Mouse (Mus musculus) Patski (cell line): ENCODE measurements around the gene 6430548M08Rik. TPM values are rescaled to one million over a fixed set of nuclear protein-coding genes. Genes with fewer than 3 reads are reported as not detected.

Experiments used
- ATAC-seq: fragments of 100-300 bp; one replicate; pipeline ENCODE4 v1.8.0; 2021
- CTCF ChIA-PET: fragments of 350-600 bp; sonication (Branson Sonifier 250); formaldehyde crosslinking; loops from one replicate; lab custom pipeline; 2022; ENCODE audit warnings: inconsistent platforms; lab: Charles Lee
- POLR2A ChIA-PET: fragments of 350-600 bp; sonication (Branson Sonifier 250); formaldehyde crosslinking; loops from one replicate; lab custom pipeline; 2022; ENCODE audit warnings: antibody characterized with exemption, inconsistent platforms; lab: Charles Lee
- DNase-seq: peaks from one replicate; pipeline ENCODE4 v3.0.0-alpha.2; 2011; ENCODE audit warnings: low read depth, low spot score
- H3K27me3 ChIP-seq: fragments of 371-371 bp; one replicate; pipeline ENCODE4 v1.5.1; 2021
- CTCF ChIP-seq: fragments of 100-300 bp; IDR thresholded peaks from one replicate; pipeline ENCODE4 v1.5.1; 2021
- in situ Hi-C: fragments of 300-500 bp; cut with MboI; formaldehyde crosslinking; loops from 3 replicates; pipeline ENCODE4 v1.11.1; 2018; ENCODE audit warnings: low pct_unique_long_range_greater_than_20kb, mixed read lengths
- polyA plus RNA-seq: library from polyadenylated mRNA; unstranded; gene quantifications from one replicate; pipeline ENCODE4 v1.2.3, GENCODE M21; 2021

The 6430548M08Rik gene
- polyA plus RNA-seq, 1 experiment from 2014 or later, result 6.3 TPM

GRCm38 (mm10) chr8:120119429-120119828 lies 5.5 kb downstream of the 6430548M08Rik start:
- ChIA-PET POLR2A (no interaction called here), CTCF (no interaction called here)
- in situ Hi-C loops, result no loop called here

GRCm38 (mm10) chr8:120119931-120120330 lies 6.0 kb downstream of the 6430548M08Rik start:
- no peaks in the 10 kb centered on the region for H3K27me3 ChIP-seq
- ATAC-seq (no peak), DNase-seq (no peak)
- POLR2A ChIA-PET, result no interaction called here
- no peak for TF ChIP-seq CTCF
- CTCF ChIA-PET, result no interaction called here
- in situ Hi-C loops, result no loop called here

More at GRCm38 (mm10) chr8:120119429-120119828, 5.5 kb downstream of the 6430548M08Rik start:
- TF ChIP-seq CTCF, result no peak
- ATAC-seq, result no peak
- no peak for DNase-seq
- H3K27me3 ChIP-seq, result no peaks in the 10 kb centered on the region

DNA sequence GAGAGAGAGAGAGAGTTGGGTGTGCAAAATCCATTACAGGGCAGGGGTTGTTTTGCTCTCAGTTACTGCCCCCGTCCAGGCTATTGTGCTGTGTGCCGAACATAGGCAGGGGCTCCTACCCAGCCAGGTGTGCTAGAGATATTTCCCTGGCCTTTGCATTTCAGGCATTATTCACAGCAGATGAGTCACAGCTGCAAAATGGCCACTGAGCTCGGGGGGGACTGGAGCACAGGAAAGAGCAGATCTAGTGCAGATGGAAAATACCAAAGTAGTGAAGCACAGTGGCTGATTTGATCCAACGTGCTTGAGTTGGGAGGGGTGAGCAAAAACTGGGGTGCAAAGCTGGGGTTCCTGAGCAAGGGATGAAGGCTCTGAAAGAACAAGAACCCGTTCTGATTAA lies 7.0 kb downstream of the 6430548M08Rik start:
- CTCF ChIA-PET, result interaction anchor here (1.5 kb wide), 1 partner anchor 9 kb away, joined by 4 read pairs; no protein-coding TSS in a partner anchor
- DNase-seq, result no peak
- no peaks in the 10 kb centered on the region for H3K27me3 ChIP-seq
- TF ChIP-seq CTCF, result no peak
- ATAC-seq, result no peak
- POLR2A ChIA-PET, result no interaction called here
- in situ Hi-C loops, result no loop called here

DNA sequence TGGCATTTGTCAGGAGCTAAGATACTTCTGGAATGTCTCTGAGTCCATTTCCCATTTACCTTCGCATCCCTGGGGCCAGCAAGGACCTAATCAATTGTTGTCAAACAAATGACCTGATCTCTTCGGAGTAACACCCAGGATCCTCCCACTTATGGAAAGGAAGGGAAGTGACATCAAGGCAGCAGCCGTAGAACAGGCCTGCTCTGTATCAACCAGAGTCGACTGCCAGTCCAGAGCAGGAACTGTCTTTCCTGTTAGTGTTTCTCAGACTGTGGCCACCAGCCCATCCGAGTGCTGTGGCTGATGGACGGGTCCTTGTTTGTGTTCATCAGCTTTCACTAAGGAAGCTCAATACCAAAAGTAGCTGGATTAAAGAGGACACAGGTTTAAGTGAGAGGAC lies 10.3 kb downstream of the 6430548M08Rik start:
- ATAC-seq, result no peak
- H3K27me3 ChIP-seq, result no peaks in the 10 kb centered on the region
- POLR2A ChIA-PET, result no interaction called here

DNA sequence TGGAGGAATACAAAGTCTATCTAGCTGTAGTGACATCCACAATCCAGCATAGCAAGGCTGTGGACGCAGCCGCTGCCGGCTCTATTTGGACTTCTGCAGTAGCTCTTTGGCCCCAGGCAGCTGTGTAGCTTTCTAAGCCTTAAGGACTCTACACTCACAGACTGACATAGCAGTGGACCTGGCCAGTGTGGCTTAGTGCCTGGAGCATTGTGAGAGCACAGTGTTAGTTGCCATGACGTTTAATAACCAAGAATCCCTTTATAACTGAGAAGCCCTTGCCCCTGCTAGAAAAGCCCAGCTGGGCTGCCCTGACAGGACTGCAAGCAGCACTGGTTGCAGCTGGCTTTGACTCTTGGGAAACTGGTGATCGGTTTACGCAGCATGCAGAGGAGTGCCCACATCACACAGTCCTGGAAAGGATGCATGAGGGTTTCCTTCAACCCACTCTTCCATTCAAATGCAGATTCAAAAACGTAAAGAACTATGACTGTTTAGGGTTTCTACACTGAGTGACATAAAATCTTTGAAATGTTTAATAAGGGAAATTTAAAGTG lies 11.0 kb downstream of the 6430548M08Rik start:
- DNase-seq, result no peak
- no peak for ATAC-seq
- POLR2A ChIA-PET, result no interaction called here
- CTCF ChIA-PET, result interaction anchor here (1.1 kb wide), 1 partner anchor 11 kb away, joined by 3 read pairs; the partner anchor contains the start of gene 6430548M08Rik
- in situ Hi-C loops, result no loop called here
- H3K27me3 ChIP-seq, result no peaks in the 10 kb centered on the region
- no peak for TF ChIP-seq CTCF

More for the DNA sequence above, 10.3 kb downstream of the 6430548M08Rik start:
- no peak for TF ChIP-seq CTCF
- CTCF ChIA-PET, result interaction anchor here (1.1 to 1.4 kb wide), 2 partner anchors 11 to 27 kb away, joined by 3 read pairs; partner anchors contain the start of gene 6430548M08Rik
- DNase-seq, result no peak
- in situ Hi-C loops, result no loop called here

GRCm38 (mm10) chr8:120126357-120127161 lies 12.6 kb downstream of the 6430548M08Rik start:
- CTCF ChIA-PET, result no interaction called here
- no peak for TF ChIP-seq CTCF
- POLR2A ChIA-PET, result no interaction called here
- ATAC-seq (no peak), DNase-seq (no peak)
- no peaks in the 10 kb centered on the region for H3K27me3 ChIP-seq
- in situ Hi-C loops, result no loop called here

DNA sequence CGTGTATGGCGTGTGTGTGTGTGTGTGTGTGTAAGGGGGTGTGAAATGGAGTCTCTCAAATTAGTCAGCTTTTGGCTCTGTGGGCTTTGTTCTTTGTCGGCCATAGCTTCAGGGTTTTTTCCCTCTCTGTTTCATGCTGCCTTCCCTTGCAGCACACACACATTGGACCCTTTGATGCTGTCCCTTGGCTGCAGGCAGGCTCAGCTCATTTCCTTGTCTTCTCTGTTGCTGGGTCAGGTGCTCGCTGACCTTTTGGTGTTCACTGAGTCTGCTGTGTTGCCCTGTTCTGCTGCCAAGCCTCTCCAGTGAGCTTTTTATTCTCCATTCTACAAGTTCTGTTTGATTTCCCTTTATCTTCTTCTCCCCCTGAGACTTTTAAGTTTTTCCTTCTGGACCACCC lies 15.6 kb downstream of the 6430548M08Rik start:
- CTCF ChIA-PET, result interaction anchor here (1.6 kb wide), 1 partner anchor 8 kb away, joined by 4 read pairs; no protein-coding TSS in a partner anchor
- in situ Hi-C loops, result no loop called here
- ATAC-seq, result no peak
- no peak for TF ChIP-seq CTCF
- no peaks in the 10 kb centered on the region for H3K27me3 ChIP-seq
- no peak for DNase-seq
- POLR2A ChIA-PET, result interaction anchor here (0.5 to 1.0 kb wide), 2 partner anchors 9 to 22 kb away, joined by 3 read pairs; no protein-coding TSS in a partner anchor

- POLR2A ChIA-PET, result interaction anchor here (0.6 kb wide), 1 partner anchor 415 kb away, joined by 3 read pairs; no protein-coding TSS in a partner anchor
- CTCF ChIA-PET, result no interaction called here
- ATAC-seq, result no peak
- no peak for DNase-seq
- H3K27me3 ChIP-seq, result no peaks in the 10 kb centered on the region
- no peak for TF ChIP-seq CTCF
- in situ Hi-C loops, result no loop called here
These were observed 17.2 kb downstream of the 6430548M08Rik start for GRCm38 (mm10) chr8:120131158-120131557.

- POLR2A ChIA-PET, result no interaction called here
- no peaks in the 10 kb centered on the region for H3K27me3 ChIP-seq
- DNase-seq (no peak), ATAC-seq (no peak)
- in situ Hi-C loops, result no loop called here
- CTCF ChIA-PET, result no interaction called here
- no peak for TF ChIP-seq CTCF
These were observed 19.2 kb downstream of the 6430548M08Rik start for GRCm38 (mm10) chr8:120133169-120133568.

DNA sequence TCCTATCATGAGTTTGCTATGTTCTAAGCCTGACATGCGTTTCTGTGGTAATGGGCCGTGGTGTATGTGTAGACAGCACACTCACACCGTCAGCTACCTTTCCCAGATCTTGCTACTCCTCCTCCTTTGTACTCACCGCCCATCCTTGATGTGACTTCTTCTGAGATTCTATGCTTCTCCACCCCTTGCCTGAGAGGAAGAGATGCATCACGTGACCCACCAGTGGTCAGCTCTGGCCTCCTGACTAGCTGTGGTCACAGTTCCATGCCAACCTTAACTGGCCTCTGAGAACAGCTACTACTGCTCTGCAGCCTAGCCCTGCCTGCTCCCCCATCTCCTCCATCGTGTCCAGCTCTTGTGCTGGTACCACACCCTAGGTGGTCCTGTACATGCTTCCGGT lies 21.7 kb downstream of the 6430548M08Rik start:
- no peak for ATAC-seq
- no peak for DNase-seq
- TF ChIP-seq CTCF, result no peak
- H3K27me3 ChIP-seq, result no peaks in the 10 kb centered on the region
- in situ Hi-C loops, result no loop called here
- ChIA-PET POLR2A (no interaction called here), CTCF (no interaction called here)

DNA sequence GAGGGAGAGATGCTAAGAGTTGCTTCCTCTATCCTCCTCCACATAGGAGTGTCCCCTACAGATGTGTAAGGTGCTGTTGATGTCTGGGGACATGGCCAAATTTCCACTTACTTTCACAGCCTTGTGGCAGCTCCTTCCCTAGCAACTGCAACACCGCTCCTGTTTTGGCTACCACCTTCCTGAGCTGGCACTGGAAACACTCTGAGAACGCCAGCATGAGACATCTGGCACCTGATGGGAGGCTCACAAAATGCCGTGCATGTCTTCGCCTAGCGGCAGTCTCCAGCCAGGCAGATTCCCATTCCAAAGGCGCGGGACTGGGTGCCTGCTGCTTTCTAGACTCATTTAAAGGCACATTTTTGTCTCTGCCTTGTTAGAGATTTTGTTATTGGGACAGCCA lies 22.7 kb downstream of the 6430548M08Rik start:
- TF ChIP-seq CTCF, result no peak
- ChIA-PET POLR2A (no interaction called here), CTCF (no interaction called here)
- in situ Hi-C loops, result no loop called here
- ATAC-seq (no peak), DNase-seq (no peak)
- no peaks in the 10 kb centered on the region for H3K27me3 ChIP-seq
